In genomic region chr8:35956319-35956718, GRCm38 (mm10) we compare ENCODE assay signal across 21 mouse cellular contexts.
DNase-seq lines count a peak whose midpoint lies in the region; ATAC-seq lines count a peak whose summit lies in the region.
"Had no signal": no experiment of that assay in that cellular context is flagged by ENCODE, and none has a peak within 500 bp of the region (broad histone marks: within the 10 kb centered on the region; RNA-seq: fewer than 3 reads in every experiment).

No protein-coding gene starts in this region.

- H3K27ac ChIP-seq in midbrain, embryonic 13.5 days = no peak overlapping the region
- no peak overlapping the region for H3K27ac ChIP-seq in midbrain, embryonic 16.5 days (ENCODE audit: low read length)
- no peak overlapping the region for H3K27ac ChIP-seq in forebrain, embryonic 14.5 days (ENCODE audit: low read depth, low read length)
- H3K27ac ChIP-seq: heart, embryonic 10.5 days; hindbrain, embryonic 14.5 days; intestine, embryonic 15.5 days; neural tube, embryonic 13.5 days had no signal

- H3K4me1 ChIP-seq in midbrain, embryonic 13.5 days (replicated peaks) = peaks cover 21% of the 10 kb centered on the region
- H3K4me1 ChIP-seq in midbrain, embryonic 16.5 days (ENCODE audit: control insufficient read depth, insufficient read depth, low read length) = peaks cover 9% of the 10 kb centered on the region
- peaks cover 22% of the 10 kb centered on the region for H3K4me1 ChIP-seq in forebrain, embryonic 14.5 days (ENCODE audit: control insufficient read depth, insufficient read depth, low read length)
- H3K4me1 ChIP-seq: intestine, embryonic 15.5 days had no signal

- no peaks in the 10 kb centered on the region for H3K36me3 ChIP-seq in midbrain, embryonic 13.5 days
- no peaks in the 10 kb centered on the region for H3K36me3 ChIP-seq in midbrain, embryonic 16.5 days (ENCODE audit: control insufficient read depth, insufficient read depth, low read length)
- no peaks in the 10 kb centered on the region for H3K36me3 ChIP-seq in forebrain, embryonic 14.5 days (ENCODE audit: control insufficient read depth, insufficient read depth, low read length)
- H3K36me3 ChIP-seq: heart, embryonic 10.5 days; intestine, embryonic 15.5 days; neural tube, embryonic 13.5 days had no signal

- H3K27me3 ChIP-seq in midbrain, embryonic 13.5 days = no peaks in the 10 kb centered on the region
- no peaks in the 10 kb centered on the region for H3K27me3 ChIP-seq in midbrain, embryonic 16.5 days (ENCODE audit: control insufficient read depth, insufficient read depth, low read depth, low read length)
- no peaks in the 10 kb centered on the region for H3K27me3 ChIP-seq in forebrain, embryonic 14.5 days (replicated peaks; ENCODE audit: control insufficient read depth, insufficient read depth, low read length)
- H3K27me3 ChIP-seq: intestine, embryonic 15.5 days; neural tube, embryonic 13.5 days had no signal

- peak; percentile 69; the same call in 1 of the 2 replicates for ATAC-seq in midbrain, embryonic 13.5 days
- no peak for ATAC-seq in midbrain, embryonic 16.5 days
- ATAC-seq in forebrain, embryonic 14.5 days = peak; percentile 82
- ATAC-seq: intestine, embryonic 15.5 days had no signal

- no peak overlapping the region for H3K4me2 ChIP-seq in midbrain, embryonic 13.5 days (replicated peaks)
- no peak overlapping the region for H3K4me2 ChIP-seq in midbrain, embryonic 16.5 days (ENCODE audit: low read length)
- H3K4me2 ChIP-seq in forebrain, embryonic 14.5 days (ENCODE audit: low read length) = no peak overlapping the region
- H3K4me2 ChIP-seq: hindbrain, embryonic 14.5 days; intestine, embryonic 15.5 days; neural tube, embryonic 13.5 days had no signal

- 15% methylated on average over 2 of the region's 2 CpGs for WGBS in midbrain, embryonic 13.5 days
- 9% methylated on average over 2 of the region's 2 CpGs for whole genome bisulfite sequencing in midbrain, embryonic 16.5 days
- WGBS in forebrain, embryonic 14.5 days = 4% methylated on average over 2 of the region's 2 CpGs

- peak; percentile 75 for DNase-seq in ZHBTc4 (ENCODE audit: low read depth, low spot score)
- peak; percentile 62 for DNase-seq in forebrain, embryonic 14.5 days (ENCODE audit: low spot score)
- DNase-seq in gastrocnemius, postnatal 36 days = no peak
- no peak for DNase-seq in embryo, embryonic 10 days (ENCODE audit: low spot score)
- DNase-seq in testis, postnatal 10 days (ENCODE audit: low spot score) = no peak
- DNase-seq: cerebellum, adult 8-10 months; gastrocnemius, postnatal 14 days; heart, postnatal 10 days; kidney, adult 9 months; kidney, postnatal 25 days; liver; lung, adult 18-20 months; lung, postnatal 14 days; right cerebral cortex, postnatal 14 days; thymus, adult 2 months had no signal

- H3K9me3 ChIP-seq in midbrain, embryonic 13.5 days = no peaks in the 10 kb centered on the region
- no peaks in the 10 kb centered on the region for H3K9me3 ChIP-seq in midbrain, embryonic 16.5 days (replicated peaks; ENCODE audit: control insufficient read depth, low read length, poor library complexity, severe bottlenecking)
- H3K9me3 ChIP-seq in forebrain, embryonic 14.5 days (replicated peaks; ENCODE audit: control insufficient read depth, low read length) = no peaks in the 10 kb centered on the region
- H3K9me3 ChIP-seq: heart, embryonic 10.5 days; intestine, embryonic 15.5 days; neural tube, embryonic 13.5 days had no signal

- H3K4me3 ChIP-seq in midbrain, embryonic 13.5 days (replicated peaks) = no peak overlapping the region
- H3K4me3 ChIP-seq in midbrain, embryonic 16.5 days (ENCODE audit: low read depth, low read length) = no peak overlapping the region
- no peak overlapping the region for H3K4me3 ChIP-seq in forebrain, embryonic 14.5 days (ENCODE audit: low read depth, low read length)
- H3K4me3 ChIP-seq: heart, embryonic 10.5 days; intestine, embryonic 15.5 days; neural tube, embryonic 13.5 days had no signal

- no peak overlapping the region for H3K9ac ChIP-seq in midbrain, embryonic 13.5 days (replicated peaks)
- no peak overlapping the region for H3K9ac ChIP-seq in midbrain, embryonic 16.5 days (ENCODE audit: low read depth, low read length)
- no peak overlapping the region for H3K9ac ChIP-seq in forebrain, embryonic 14.5 days (ENCODE audit: low read length)
- H3K9ac ChIP-seq: hindbrain, embryonic 14.5 days; intestine, embryonic 15.5 days; neural tube, embryonic 13.5 days had no signal

- intact Hi-C loops in gastrocnemius, postnatal 36 days (cut with DNase I) = no loop called here

Comparison
In these comparisons a context has a peak if more than half of its experiments do, and no peak if none do; other contexts are left out.
1. DNase-seq: peak in ZHBTc4 (single experiment) and forebrain, embryonic 14.5 days (single experiment); none in gastrocnemius, postnatal 36 days (0 of 2), embryo, embryonic 10 days (single experiment) and testis, postnatal 10 days (single experiment).